Mouse (Mus musculus) frontal cortex, adult (tissue): ENCODE data around the gene Ppib.

ENCODE experiments used
- ATAC-seq: cut with Nextera tagmentation; 2 replicates; pipeline ENCODE4 v1.9.2; 2017; ENCODE audit warnings: mild to moderate bottlenecking, moderate library complexity, mixed read lengths; ENCODE audit not compliant: low TSS enrichment

Ppib gene

DNA sequence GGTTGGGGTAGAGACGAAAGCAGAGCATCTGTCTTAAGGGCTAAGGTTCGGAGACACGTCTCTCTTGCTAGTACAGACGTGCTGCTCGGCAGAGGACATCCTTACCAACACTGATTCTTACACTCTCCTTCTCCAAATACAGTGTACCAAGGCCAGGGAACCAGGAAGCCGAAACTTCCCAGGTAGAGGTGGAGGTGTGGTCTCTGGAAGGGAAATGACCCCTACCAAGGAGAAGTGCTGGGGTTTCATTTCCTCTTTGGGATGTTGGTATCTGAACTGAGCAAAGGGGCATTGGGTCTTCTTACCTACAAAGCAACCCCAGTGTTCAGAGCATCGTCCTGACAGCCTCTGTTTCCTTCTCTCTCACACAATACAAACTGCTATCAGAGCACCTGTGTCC is 12.7 kb downstream of the Ppib start:
- ATAC-seq: no peak

GRCm38 (mm10) chr9:66078072-66078471 is 18.1 kb downstream of the Ppib start:
- ATAC-seq: no peak

DNA sequence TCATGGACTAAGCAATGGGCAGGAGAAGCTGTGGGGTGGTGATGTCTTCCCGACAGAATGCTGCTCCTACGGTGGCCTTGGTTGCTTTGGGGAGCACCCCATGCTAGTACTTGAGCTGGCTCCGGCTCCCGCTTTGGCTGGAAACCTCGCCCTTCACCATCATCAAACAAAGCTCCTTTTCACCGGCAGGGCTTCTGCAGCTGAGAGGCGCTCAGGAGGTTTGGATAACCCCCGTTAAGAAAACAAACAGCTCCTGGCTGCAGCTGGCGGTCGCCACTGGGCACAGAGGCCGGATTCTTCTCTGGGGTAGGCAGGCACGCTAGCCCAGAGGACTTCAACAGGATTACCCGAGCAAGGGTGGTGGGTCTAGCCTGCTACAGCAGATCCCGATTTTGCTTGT is 18.5 kb downstream of the Ppib start:
- no peak; the same call in 1 of the 2 replicates for ATAC-seq

- no peak for ATAC-seq
Observed at GRCm38 (mm10) chr9:66080804-66081459, 20.9 kb downstream of the Ppib start.

- ATAC-seq: no peak
Observed at GRCm38 (mm10) chr9:66081999-66082398, 22.0 kb downstream of the Ppib start.

GRCm38 (mm10) chr9:66084171-66084570 is 24.1 kb downstream of the Ppib start:
- ATAC-seq: no peak

DNA sequence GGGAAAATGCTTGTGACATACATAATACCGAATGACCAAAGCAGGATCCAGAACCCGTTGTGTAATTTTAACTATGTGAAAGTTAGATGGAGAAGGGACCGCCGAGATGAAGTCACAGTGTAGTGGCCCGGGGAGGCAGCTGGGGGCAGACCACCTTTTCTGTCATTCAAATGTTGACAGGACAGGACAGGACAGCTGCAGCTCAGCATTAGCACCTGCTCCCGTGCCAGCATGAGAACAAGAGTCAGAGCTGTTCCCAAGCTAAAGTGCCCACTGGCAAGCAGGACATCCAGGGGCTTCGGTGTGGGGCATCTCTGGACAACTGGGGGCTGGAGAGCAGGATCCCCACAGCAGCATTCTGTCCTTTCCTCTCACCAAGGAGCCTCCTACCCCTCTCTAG is 27.0 kb downstream of the Ppib start:
- ATAC-seq: no peak

DNA sequence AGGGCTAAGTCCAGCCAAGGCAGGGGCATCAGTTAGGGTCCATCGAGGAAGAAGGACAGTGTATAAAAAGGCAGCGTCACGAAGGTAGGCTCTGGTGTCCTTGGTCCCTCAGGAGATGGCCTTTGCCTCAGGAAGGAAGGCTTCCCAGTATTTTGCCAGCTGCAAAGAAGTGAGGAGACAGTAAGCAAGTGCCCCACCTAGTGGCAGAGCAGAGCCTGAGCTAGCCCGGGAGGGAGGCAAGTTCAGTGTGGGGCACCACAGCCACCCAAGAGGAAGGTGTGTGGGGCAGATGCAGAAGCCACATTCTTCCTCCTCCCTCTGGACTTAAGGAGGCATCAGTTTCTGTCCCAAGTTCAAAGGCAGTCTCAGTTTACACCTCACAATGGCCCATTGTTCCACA is 28.4 kb downstream of the Ppib start:
- peak; percentile 50; the same call in 1 of the 2 replicates for ATAC-seq

DNA sequence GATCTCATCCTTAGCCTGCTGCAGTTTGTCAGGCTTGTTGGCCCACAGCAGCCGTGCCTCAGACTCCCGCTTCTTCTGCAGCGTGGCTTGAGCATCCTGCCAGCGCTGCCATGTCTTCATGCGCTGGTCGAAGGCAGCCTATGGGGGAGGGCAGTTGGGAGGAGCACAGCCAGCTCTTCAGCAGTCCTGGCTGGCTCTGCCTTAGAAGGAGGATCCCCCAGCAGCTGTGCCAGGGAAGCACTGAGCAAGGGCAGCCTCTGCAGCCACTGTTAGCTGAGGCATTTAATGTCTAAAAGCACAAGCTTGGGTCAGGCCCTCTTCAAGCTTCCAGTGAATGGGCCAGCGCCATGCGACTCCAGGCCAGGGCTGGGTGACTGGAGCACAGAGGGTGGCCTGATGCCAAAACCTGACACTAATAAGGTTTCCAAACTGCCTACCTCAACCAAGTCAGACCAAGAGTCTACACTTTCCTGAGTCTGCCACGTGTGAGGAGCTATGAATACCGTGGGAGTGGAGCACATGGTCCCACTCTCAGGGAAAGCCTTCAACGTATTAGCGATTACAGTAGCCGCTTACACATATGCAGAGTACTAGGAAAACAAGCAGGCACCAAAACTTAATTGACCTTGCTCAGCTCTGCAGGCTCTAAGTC is 30.7 kb downstream of the Ppib start:
- peak; percentile 50 for ATAC-seq

DNA sequence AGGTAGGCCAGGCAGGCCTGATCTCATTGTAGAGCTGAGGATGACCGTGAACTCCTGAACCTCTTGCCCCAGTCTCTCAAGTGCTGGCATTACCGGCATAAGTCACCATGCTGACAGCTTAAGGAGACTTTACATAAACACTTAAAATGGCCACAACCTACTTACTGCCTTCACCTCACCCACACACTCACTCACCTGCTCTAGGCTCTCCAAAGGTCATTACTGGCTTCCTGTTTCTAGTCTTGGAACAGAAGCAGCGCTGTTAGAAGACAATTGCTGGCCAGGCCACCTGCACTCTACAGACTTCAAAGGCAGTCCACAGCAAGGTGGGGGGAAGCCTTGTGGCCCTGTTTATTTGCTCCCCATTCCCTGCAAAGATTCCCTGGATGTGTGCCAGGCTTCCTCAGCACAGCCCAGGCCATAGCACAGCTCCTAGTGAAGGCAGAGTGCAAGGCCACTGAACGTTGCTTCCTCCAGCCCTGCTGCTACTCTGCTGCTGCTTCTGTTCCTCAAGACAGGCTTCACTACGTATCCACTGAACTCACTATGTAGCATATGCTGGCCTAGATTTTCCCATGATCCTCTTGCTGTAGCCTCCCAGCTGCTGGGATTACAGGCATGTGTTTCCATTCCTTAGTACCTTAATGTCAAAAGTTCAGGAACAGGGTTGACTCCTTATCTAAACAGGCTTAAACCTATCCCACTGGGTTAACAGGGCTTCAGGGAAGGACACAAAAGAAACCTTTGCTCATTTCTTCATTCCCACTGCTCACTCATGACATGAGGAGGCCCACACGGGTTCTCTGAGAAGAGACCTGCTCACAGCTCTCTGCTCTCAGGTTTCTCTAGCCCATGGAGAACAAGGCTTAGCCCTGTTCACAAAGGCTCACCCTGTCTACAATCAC is 31.6 kb downstream of the Ppib start:
- no peak for ATAC-seq

GRCm38 (mm10) chr9:66092664-66093063 is 32.6 kb downstream of the Ppib start:
- ATAC-seq: no peak

DNA sequence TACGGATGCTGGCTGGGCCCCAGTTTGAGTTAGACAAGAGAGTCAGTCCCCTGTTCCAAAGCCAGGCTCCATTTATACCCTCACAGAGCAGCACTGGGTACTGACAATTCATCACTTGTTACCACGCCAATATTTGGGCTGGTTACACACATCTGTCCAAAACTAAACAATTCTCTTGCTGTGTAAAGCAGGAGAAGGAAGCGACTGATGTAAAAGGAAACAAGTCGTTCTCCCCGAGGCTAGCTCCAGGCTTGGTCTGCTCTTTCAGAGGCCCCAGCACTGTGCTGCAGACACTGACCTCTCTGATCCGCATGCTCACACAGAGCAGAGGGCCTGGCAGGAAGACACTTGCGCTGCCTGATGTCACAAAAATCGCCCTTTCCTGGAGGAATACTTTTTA is 41.6 kb downstream of the Ppib start:
- peak; percentile 59 for ATAC-seq

DNA sequence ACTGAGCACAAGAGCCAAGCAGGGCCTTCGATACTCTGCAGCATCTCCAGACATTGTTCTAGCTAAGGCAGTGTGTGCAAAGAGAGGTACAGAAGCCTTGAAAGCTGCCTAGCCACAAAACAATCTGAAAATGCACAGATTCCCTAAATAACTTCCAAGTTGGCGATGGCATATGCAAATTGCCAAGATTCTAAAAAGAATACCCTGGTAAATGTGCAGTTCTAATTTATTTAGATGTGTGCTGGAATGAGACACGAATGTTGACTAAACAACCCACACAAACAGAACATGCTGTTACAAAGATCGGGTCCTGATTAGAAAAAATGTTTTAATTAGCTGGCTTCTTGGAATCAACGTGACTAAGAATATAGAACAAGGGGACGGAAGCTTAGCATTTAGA is 42.6 kb downstream of the Ppib start:
- ATAC-seq: peak; percentile 58; the same call in 1 of the 2 replicates

GRCm38 (mm10) chr9:66104601-66105000 is 44.6 kb downstream of the Ppib start:
- ATAC-seq: no peak

GRCm38 (mm10) chr9:66105168-66105567 is 45.1 kb downstream of the Ppib start:
- no peak for ATAC-seq

DNA sequence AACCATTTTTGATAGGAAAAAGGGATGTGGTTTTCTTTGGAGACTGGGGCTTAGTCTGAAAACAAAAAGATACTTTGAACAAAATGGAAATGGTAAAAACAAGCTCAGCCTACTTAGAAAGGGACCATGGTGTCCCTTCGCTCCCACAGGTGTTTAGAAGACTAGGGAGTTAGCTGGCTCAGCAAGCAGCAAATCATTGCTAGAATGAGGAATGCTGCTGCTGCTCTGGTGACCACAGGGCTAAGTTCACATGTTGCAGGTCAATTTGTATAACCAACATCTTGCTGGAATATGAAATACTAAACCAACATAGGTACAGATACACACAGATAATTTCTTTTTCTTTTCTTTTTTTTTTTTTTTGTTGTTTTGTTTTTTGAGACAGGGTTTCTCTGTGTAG is 49.6 kb downstream of the Ppib start:
- no peak for ATAC-seq

- no peak for ATAC-seq
Observed at GRCm38 (mm10) chr9:66110126-66110525, 50.1 kb downstream of the Ppib start.

DNA sequence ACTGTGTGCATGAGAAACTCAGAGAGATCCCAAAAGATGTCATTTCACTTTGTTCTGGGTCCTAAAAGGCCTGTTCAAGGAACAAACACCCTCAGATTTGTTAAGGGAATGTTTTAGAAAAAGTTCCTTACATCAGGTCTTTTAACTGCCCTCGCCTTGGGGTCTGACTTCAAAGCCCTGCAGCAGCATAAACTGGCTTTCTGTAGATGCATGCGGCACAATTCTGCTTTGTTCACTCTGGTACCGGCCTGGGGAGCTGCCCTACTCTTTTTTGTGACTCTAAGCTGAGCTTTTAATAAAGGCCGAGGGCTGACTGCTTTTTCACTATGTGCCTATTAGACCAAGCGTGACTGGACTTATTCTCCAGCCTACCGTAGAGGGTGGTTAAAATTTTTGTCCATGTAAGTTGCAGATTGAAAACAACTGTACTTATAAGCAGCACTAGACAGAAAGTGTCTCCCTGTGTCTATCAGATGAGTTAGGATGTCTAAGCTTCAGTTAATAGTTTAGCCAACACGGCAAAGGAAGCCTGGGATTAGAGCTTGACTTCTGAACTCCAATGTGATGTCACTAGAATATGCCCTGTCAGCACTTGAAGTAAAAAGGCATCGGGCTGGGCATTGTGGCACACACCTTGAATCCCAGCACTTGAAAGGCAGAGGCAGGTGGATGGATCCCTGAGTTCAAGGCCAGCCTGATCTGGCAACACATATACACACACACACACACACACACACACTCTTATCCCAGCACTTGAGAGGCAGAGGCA is 50.8 kb downstream of the Ppib start:
- no peak for ATAC-seq

DNA sequence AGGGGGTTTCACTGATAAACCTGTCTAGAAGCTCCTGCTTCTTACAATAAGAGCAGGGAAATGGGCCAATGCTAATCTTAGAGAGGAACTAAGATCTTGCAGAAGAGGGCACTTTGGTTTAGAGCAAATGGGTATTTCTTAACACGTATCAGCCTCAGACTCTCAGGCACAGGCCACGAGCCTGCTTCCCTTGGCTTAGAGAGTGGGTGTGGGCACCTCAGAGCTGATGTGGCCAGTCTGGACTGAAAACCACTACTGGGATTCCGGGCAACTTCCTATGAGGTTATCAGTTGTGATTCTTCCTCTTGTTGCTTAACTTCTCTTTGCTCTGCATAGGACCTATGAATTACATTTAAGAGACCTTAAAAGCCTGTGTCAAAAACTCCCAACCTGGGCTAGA is 54.3 kb downstream of the Ppib start:
- no peak for ATAC-seq
